Mouse (Mus musculus): Measurements from ENCODE around the gene Hhat. TPM values are rescaled to one million over a fixed set of nuclear protein-coding genes. Genes with fewer than 3 reads are reported as not detected.

The Hhat gene
- polyA plus RNA-seq, 1 experiment from 2014 or later = 3.5 TPM

GRCm38 (mm10) chr1:192778206-192778605 is 7.2 kb upstream of the Hhat start:
- WGBS = 97% methylated on average over 4 of the region's 4 CpGs
- no peak overlapping the region for H3K4me2 ChIP-seq
- no peak for ATAC-seq (ENCODE audit: low FRiP score, low read depth)
- no peaks in the 10 kb centered on the region for H3K27me3 ChIP-seq
- H3K27ac ChIP-seq (replicated peaks) = no peak overlapping the region
- H3K9me3 ChIP-seq = no peaks in the 10 kb centered on the region
- H3K4me3 ChIP-seq = no peak overlapping the region
- no peak overlapping the region for H3K9ac ChIP-seq
- H3K36me3 ChIP-seq = no peaks in the 10 kb centered on the region
- H3K4me1 ChIP-seq (replicated peaks) = no peaks in the 10 kb centered on the region

GRCm38 (mm10) chr1:192770130-192770494 is 911 bp downstream of the Hhat start:
- peak; percentile 85 for ATAC-seq (ENCODE audit: low FRiP score, low read depth)
- WGBS = 6% methylated on average over 10 of the region's 10 CpGs

GRCm38 (mm10) chr1:192765531-192765930 is 5.5 kb downstream of the Hhat start:
- Histone ChIP-seq H3K9me3 (no peaks in the 10 kb centered on the region), H3K36me3 (no peaks in the 10 kb centered on the region), H3K4me1 (replicated peaks) (peaks cover 10% of the 10 kb centered on the region), H3K4me2 (no peak overlapping the region), H3K4me3 (no peak overlapping the region), H3K27me3 (no peaks in the 10 kb centered on the region), H3K9ac (no peak overlapping the region), H3K27ac (replicated peaks) (no peak overlapping the region)
- ATAC-seq (ENCODE audit: low FRiP score, low read depth) = no peak
- 55% methylated on average over 4 of the region's 4 CpGs for WGBS

More at GRCm38 (mm10) chr1:192770130-192770494, 911 bp downstream of the Hhat start:
- H3K4me3 ChIP-seq = peak overlapping the region; percentile 83
- H3K4me1 ChIP-seq (replicated peaks) = peaks cover 19% of the 10 kb centered on the region
- H3K9me3 ChIP-seq = no peaks in the 10 kb centered on the region
- H3K27ac ChIP-seq (replicated peaks) = peak overlapping the region; percentile 94
- H3K27me3 ChIP-seq = no peaks in the 10 kb centered on the region
- no peaks in the 10 kb centered on the region for H3K36me3 ChIP-seq
- H3K9ac ChIP-seq = peak overlapping the region; percentile 93
- peak overlapping the region; percentile 97 for H3K4me2 ChIP-seq

- Histone ChIP-seq H3K9ac (no peak overlapping the region), H3K4me3 (no peak overlapping the region), H3K9me3 (no peaks in the 10 kb centered on the region), H3K4me2 (no peak overlapping the region), H3K4me1 (replicated peaks) (peaks cover 1% of the 10 kb centered on the region), H3K27ac (replicated peaks) (no peak overlapping the region), H3K36me3 (no peaks in the 10 kb centered on the region), H3K27me3 (no peaks in the 10 kb centered on the region)
- WGBS = 70% methylated on average over 2 of the region's 2 CpGs
- no peak for ATAC-seq (ENCODE audit: low FRiP score, low read depth)
These were observed 6.5 kb downstream of the Hhat start for GRCm38 (mm10) chr1:192764547-192764946.

- H3K4me2 ChIP-seq = no peak overlapping the region
- no peaks in the 10 kb centered on the region for H3K27me3 ChIP-seq
- H3K4me1 ChIP-seq (replicated peaks) = no peaks in the 10 kb centered on the region
- no peak overlapping the region for H3K27ac ChIP-seq (replicated peaks)
- no peak overlapping the region for H3K9ac ChIP-seq
- H3K36me3 ChIP-seq = no peaks in the 10 kb centered on the region
- ATAC-seq (ENCODE audit: low FRiP score, low read depth) = no peak
- WGBS = 66% methylated on average over 7 of the region's 7 CpGs
- H3K4me3 ChIP-seq = no peak overlapping the region
- H3K9me3 ChIP-seq = no peaks in the 10 kb centered on the region
These were observed 7.8 kb downstream of the Hhat start for GRCm38 (mm10) chr1:192762946-192763933.

GRCm38 (mm10) chr1:192756674-192757073 is 14.3 kb downstream of the Hhat start:
- no peak overlapping the region for H3K4me3 ChIP-seq
- no peak overlapping the region for H3K4me2 ChIP-seq
- peaks cover 33% of the 10 kb centered on the region for H3K4me1 ChIP-seq (replicated peaks)
- no peaks in the 10 kb centered on the region for H3K9me3 ChIP-seq
- H3K27me3 ChIP-seq = no peaks in the 10 kb centered on the region
- no peak overlapping the region for H3K9ac ChIP-seq
- ATAC-seq (ENCODE audit: low FRiP score, low read depth) = no peak
- peak overlapping the region; percentile 65; the same call in 1 of the 2 replicates for H3K27ac ChIP-seq (replicated peaks)
- 87% methylated on average over 7 of the region's 7 CpGs for WGBS
- no peaks in the 10 kb centered on the region for H3K36me3 ChIP-seq

- 32% methylated on average over 13 of the region's 13 CpGs for WGBS
- peak; percentile 90 for ATAC-seq (ENCODE audit: low FRiP score, low read depth)
- peak overlapping the region; percentile 65 for H3K27ac ChIP-seq (replicated peaks)
- no peaks in the 10 kb centered on the region for H3K36me3 ChIP-seq
- no peak overlapping the region for H3K9ac ChIP-seq
- no peak overlapping the region for H3K4me3 ChIP-seq
- H3K4me2 ChIP-seq = peak overlapping the region; percentile 40
- peaks cover 33% of the 10 kb centered on the region for H3K4me1 ChIP-seq (replicated peaks)
- H3K9me3 ChIP-seq = no peaks in the 10 kb centered on the region
- no peaks in the 10 kb centered on the region for H3K27me3 ChIP-seq
These were observed 15.1 kb downstream of the Hhat start for GRCm38 (mm10) chr1:192755685-192756606.

GRCm38 (mm10) chr1:192755246-192755645 is 15.8 kb downstream of the Hhat start:
- Histone ChIP-seq H3K4me2 (peak overlapping the region; percentile 40), H3K27ac (replicated peaks) (peak overlapping the region; percentile 65), H3K9me3 (no peaks in the 10 kb centered on the region), H3K9ac (no peak overlapping the region), H3K27me3 (no peaks in the 10 kb centered on the region), H3K4me1 (replicated peaks) (peaks cover 33% of the 10 kb centered on the region), H3K36me3 (no peaks in the 10 kb centered on the region), H3K4me3 (no peak overlapping the region)
- WGBS = 24% methylated on average over 13 of the region's 13 CpGs
- no peak for ATAC-seq (ENCODE audit: low FRiP score, low read depth)

GRCm38 (mm10) chr1:192754268-192754667 is 16.8 kb downstream of the Hhat start:
- no peaks in the 10 kb centered on the region for H3K36me3 ChIP-seq
- H3K27ac ChIP-seq (replicated peaks) = no peak overlapping the region
- ATAC-seq (ENCODE audit: low FRiP score, low read depth) = no peak
- no peak overlapping the region for H3K4me3 ChIP-seq
- peaks cover 40% of the 10 kb centered on the region for H3K4me1 ChIP-seq (replicated peaks)
- no peaks in the 10 kb centered on the region for H3K27me3 ChIP-seq
- WGBS = 97% methylated on average over 4 of the region's 4 CpGs
- H3K9ac ChIP-seq = no peak overlapping the region
- H3K4me2 ChIP-seq = no peak overlapping the region
- H3K9me3 ChIP-seq = no peaks in the 10 kb centered on the region

GRCm38 (mm10) chr1:192752659-192753601 is 18.1 kb downstream of the Hhat start:
- H3K36me3 ChIP-seq = no peaks in the 10 kb centered on the region
- no peak overlapping the region for H3K4me3 ChIP-seq
- H3K27ac ChIP-seq (replicated peaks) = peak overlapping the region; percentile 18; the same call in 1 of the 2 replicates
- no peak for ATAC-seq (ENCODE audit: low FRiP score, low read depth)
- H3K9me3 ChIP-seq = no peaks in the 10 kb centered on the region
- H3K9ac ChIP-seq = no peak overlapping the region
- peaks cover 40% of the 10 kb centered on the region for H3K4me1 ChIP-seq (replicated peaks)
- no peak overlapping the region for H3K4me2 ChIP-seq
- WGBS = 23% methylated on average over 8 of the region's 8 CpGs
- H3K27me3 ChIP-seq = no peaks in the 10 kb centered on the region

GRCm38 (mm10) chr1:192750042-192750437 is 21.0 kb downstream of the Hhat start:
- WGBS = 61% methylated on average over 4 of the region's 4 CpGs
- ATAC-seq (ENCODE audit: low FRiP score, low read depth) = no peak
- no peak overlapping the region for H3K27ac ChIP-seq (replicated peaks)
- no peaks in the 10 kb centered on the region for H3K36me3 ChIP-seq
- H3K27me3 ChIP-seq = no peaks in the 10 kb centered on the region
- H3K4me2 ChIP-seq = no peak overlapping the region
- peaks cover 23% of the 10 kb centered on the region for H3K4me1 ChIP-seq (replicated peaks)
- no peak overlapping the region for H3K4me3 ChIP-seq
- H3K9ac ChIP-seq = no peak overlapping the region
- no peaks in the 10 kb centered on the region for H3K9me3 ChIP-seq

All from hindbrain, embryonic 15.5 days (tissue).